Mouse (Mus musculus): ENCODE results near the gene Sgms1. TPM values are rescaled to one million over a fixed set of nuclear protein-coding genes. Genes with fewer than 3 reads are reported as not detected.
A peak's percentile ranks its signal among the peaks of the same experiment; 100 is the strongest.

Gene Sgms1
- polyA plus RNA-seq, 1 experiment from 2014 or later = 36.7 TPM

- Histone ChIP-seq H3K27ac (no peak overlapping the region), H3K4me2 (no peak overlapping the region), H3K4me1 (replicated peaks) (no peaks in the 10 kb centered on the region), H3K4me3 (no peak overlapping the region), H3K9ac (no peak overlapping the region), H3K27me3 (no peaks in the 10 kb centered on the region), H3K36me3 (peaks cover 8% of the 10 kb centered on the region; the same call in 1 of the 2 replicates), H3K9me3 (replicated peaks) (no peaks in the 10 kb centered on the region)
- WGBS = 81% methylated on average over 6 of the region's 6 CpGs
- no peak for ATAC-seq (replicated peaks; ENCODE audit: insufficient number of reproducible peaks, insufficient read depth, low FRiP score, low read depth)
Measured at GRCm38 (mm10) chr19:32117484-32118018, 272.0 kb downstream of the Sgms1 start.

DNA sequence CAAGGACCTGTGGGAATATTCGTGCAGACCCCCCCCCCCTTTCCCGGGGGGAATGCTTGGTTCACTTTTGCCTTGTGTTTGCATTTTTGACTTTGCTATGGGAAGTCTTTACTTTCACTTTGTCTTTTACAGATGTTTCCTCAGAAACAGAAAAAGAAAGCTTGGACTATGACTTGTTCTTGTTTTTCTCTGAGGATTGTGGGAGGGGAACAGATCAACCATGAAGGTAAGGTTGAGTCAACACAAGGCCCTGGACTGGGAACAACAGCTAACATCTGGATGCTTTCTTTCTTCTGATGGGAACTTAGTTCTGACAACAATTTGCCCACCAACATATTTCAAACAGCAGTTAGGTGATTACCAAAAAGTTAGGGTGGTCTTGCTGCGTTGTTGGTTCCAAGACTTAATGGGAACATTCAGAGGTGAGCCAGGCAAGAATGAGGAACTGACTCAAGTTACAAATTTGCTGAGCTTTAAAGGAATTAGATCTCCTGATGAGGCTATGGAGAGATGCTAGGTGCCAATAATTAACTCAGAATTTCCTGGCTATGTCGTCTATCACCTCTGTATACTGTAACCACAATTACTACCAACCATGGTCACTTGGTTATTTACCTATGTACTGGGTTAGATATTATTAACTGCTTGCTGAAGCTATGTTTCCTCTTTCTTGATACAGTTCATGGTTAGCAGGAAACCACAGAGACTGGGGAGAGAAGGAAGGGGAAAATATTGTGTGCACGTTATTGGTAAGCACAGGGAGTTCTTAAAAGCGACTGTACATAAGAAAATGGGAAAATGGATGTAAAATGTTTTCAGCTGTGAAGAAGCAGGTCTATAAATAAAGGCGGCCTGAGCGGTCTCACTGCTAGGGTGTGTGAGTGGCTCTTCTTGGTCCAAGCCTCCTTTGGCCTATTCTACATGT is 277.4 kb downstream of the Sgms1 start:
- ATAC-seq (replicated peaks; ENCODE audit: insufficient number of reproducible peaks, insufficient read depth, low FRiP score, low read depth) = no peak
- Histone ChIP-seq H3K36me3 (no peaks in the 10 kb centered on the region), H3K9ac (no peak overlapping the region), H3K4me1 (replicated peaks) (peaks cover 13% of the 10 kb centered on the region), H3K27ac (no peak overlapping the region), H3K4me3 (no peak overlapping the region), H3K27me3 (no peaks in the 10 kb centered on the region), H3K4me2 (no peak overlapping the region), H3K9me3 (replicated peaks) (no peaks in the 10 kb centered on the region)
- WGBS = 70% methylated on average over 8 of the region's 8 CpGs

DNA sequence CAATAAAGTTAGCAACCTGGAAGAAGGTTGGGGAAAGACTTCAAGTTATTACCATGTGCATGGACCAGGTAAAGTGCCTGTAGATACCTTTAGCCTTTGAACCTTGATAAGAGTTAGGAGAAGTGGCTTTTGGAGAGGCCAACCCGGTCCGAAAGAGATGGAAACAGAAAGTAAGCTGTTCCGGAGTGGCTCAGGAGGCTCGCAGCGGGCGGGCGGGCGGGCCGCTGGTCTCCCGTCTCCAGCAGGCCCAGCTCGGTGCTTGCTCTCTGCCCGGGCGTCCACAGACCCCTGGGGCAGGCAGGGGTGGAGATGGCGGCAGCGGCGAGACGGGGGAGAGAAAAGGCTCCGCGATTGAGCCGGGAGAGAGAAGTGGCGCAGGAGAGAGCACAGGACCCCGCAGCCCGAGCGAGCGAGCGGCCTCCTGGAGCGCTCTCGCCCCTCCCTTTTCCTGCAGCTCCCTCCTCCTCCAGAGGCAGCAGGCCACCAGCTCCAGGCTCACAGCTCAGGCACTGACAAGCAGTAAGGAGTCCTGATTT is 281.7 kb downstream of the Sgms1 start, which contains the start of gene Asah2:
Asah2 (minus strand) TSS at position 441 of the 536 bp plus-strand sequence.
- H3K27me3 ChIP-seq = no peaks in the 10 kb centered on the region
- ATAC-seq (replicated peaks; ENCODE audit: insufficient number of reproducible peaks, insufficient read depth, low FRiP score, low read depth) = peak; percentile 90
- H3K4me3 ChIP-seq = peak within 1 kb of the TSS; percentile 71
- H3K36me3 ChIP-seq = no peaks in the 10 kb centered on the region
- no peaks in the 10 kb centered on the region for H3K9me3 ChIP-seq (replicated peaks)
- 0% methylated on average over 28 of the region's 28 CpGs for WGBS
- H3K4me2 ChIP-seq = peak within 1 kb of the TSS; percentile 59
- H3K9ac ChIP-seq = peak within 1 kb of the TSS; percentile 87
- H3K4me1 ChIP-seq (replicated peaks) = peaks cover 22% of the 10 kb centered on the region
- H3K27ac ChIP-seq = peak within 1 kb of the TSS; percentile 98

- no peaks in the 10 kb centered on the region for H3K36me3 ChIP-seq
- peak; percentile 56 for ATAC-seq (replicated peaks; ENCODE audit: insufficient number of reproducible peaks, insufficient read depth, low FRiP score, low read depth)
- H3K4me3 ChIP-seq = peak overlapping the region; percentile 71
- WGBS = 72% methylated on average over 2 of the region's 2 CpGs
- H3K4me1 ChIP-seq (replicated peaks) = peaks cover 27% of the 10 kb centered on the region
- H3K27me3 ChIP-seq = no peaks in the 10 kb centered on the region
- no peak overlapping the region for H3K9ac ChIP-seq
- peak overlapping the region; percentile 98 for H3K27ac ChIP-seq
- peak overlapping the region; percentile 59 for H3K4me2 ChIP-seq
- no peaks in the 10 kb centered on the region for H3K9me3 ChIP-seq (replicated peaks)
Measured at GRCm38 (mm10) chr19:32106750-32107149, 282.8 kb downstream of the Sgms1 start.

DNA sequence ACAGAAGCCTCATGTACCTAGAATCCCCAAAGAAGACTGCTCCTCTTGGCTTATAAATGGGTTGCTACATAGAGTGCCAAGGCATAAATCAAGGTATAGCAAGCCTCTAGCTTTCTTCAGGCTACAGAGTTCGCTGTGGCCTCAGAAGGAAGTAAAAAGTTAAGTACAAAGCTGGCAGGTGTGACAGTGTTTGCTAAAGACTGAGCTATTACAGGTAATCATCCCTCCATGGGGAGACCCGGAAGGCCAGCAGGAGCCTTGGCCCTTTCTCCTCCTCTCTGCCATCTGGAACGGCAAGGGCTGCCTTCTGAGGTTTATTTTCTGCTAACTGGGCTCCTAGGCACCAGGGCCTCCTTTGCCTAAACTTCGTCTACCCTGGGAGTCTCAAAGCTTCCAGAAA is 285.3 kb downstream of the Sgms1 start:
- peaks cover 17% of the 10 kb centered on the region; the same call in 1 of the 2 replicates for H3K4me1 ChIP-seq (replicated peaks)
- H3K27ac ChIP-seq = no peak overlapping the region
- no peak overlapping the region for H3K9ac ChIP-seq
- no peaks in the 10 kb centered on the region for H3K9me3 ChIP-seq (replicated peaks)
- no peak for ATAC-seq (replicated peaks; ENCODE audit: insufficient number of reproducible peaks, insufficient read depth, low FRiP score, low read depth)
- no peak overlapping the region for H3K4me2 ChIP-seq
- WGBS = 74% methylated on average over 4 of the region's 4 CpGs
- no peaks in the 10 kb centered on the region for H3K27me3 ChIP-seq
- H3K4me3 ChIP-seq = no peak overlapping the region
- no peaks in the 10 kb centered on the region for H3K36me3 ChIP-seq

GRCm38 (mm10) chr19:32102976-32103300 is 286.6 kb downstream of the Sgms1 start:
- no peak for ATAC-seq (replicated peaks; ENCODE audit: insufficient number of reproducible peaks, insufficient read depth, low FRiP score, low read depth)
- Histone ChIP-seq H3K4me2 (peak overlapping the region; percentile 42), H3K36me3 (no peaks in the 10 kb centered on the region), H3K27ac (no peak overlapping the region), H3K4me3 (peak overlapping the region; percentile 19), H3K9me3 (replicated peaks) (no peaks in the 10 kb centered on the region), H3K9ac (no peak overlapping the region), H3K4me1 (replicated peaks) (peaks cover 17% of the 10 kb centered on the region; the same call in 1 of the 2 replicates), H3K27me3 (no peaks in the 10 kb centered on the region)
- WGBS = 18% methylated on average over 9 of the region's 9 CpGs

DNA sequence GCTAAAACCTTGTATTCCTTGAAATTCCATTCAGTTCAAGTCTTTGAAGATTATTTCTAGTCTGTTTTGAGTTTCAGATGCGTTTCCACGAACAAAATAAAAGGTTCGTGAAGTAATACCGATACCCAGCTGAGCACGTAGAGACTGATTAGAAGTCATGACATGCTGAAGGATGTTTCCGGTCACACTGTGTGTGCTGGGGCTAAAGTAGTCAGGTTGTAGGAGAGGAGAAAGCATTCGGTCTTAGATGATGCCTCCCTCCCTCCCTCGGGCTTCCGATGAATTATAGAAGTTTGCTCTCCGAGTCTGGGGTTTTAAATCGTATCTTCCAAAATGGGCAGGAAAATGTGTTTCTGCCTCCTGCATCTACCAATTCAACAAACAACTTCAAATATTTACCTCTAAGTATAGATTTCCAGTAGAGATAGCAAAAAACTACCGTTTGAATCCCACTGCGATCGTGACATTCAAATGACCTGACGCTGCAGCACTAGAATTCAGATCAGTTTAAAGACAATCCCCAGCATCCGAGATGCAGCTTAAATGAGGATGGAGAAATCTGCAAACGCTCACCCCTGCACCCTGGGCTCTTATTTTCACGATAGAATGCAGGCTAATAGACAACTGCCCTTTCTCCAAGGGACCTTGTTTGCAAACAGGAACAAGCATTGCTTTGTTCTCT is 287.1 kb downstream of the Sgms1 start:
- H3K4me3 ChIP-seq = peak overlapping the region; percentile 19
- H3K36me3 ChIP-seq = no peaks in the 10 kb centered on the region
- 32% methylated on average over 18 of the region's 18 CpGs for WGBS
- H3K9ac ChIP-seq = no peak overlapping the region
- no peaks in the 10 kb centered on the region for H3K27me3 ChIP-seq
- ATAC-seq (replicated peaks; ENCODE audit: insufficient number of reproducible peaks, insufficient read depth, low FRiP score, low read depth) = no peak
- no peaks in the 10 kb centered on the region for H3K9me3 ChIP-seq (replicated peaks)
- H3K27ac ChIP-seq = no peak overlapping the region
- H3K4me1 ChIP-seq (replicated peaks) = peaks cover 17% of the 10 kb centered on the region; the same call in 1 of the 2 replicates
- H3K4me2 ChIP-seq = peak overlapping the region; percentile 42

DNA sequence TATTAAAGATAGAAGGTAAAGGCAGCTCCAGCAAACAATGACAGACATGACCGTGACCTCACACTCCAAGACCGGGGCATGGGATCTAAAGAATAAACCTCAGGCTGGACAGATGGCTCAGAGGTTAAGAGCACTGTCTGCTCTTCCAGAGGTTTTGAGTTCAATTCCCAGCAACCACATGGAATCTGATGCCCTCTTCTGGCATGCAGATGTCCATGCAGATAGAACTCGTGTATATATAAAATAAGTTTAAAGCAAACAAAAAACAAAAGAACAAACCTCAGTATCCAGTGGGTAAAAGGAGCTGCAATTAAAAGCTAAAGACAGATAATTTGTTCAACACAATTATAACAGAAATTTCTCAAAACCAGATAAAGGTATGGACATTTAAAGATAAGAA is 290.9 kb downstream of the Sgms1 start:
- H3K9me3 ChIP-seq (replicated peaks) = no peaks in the 10 kb centered on the region
- H3K27ac ChIP-seq = no peak overlapping the region
- H3K27me3 ChIP-seq = no peaks in the 10 kb centered on the region
- ATAC-seq (replicated peaks; ENCODE audit: insufficient number of reproducible peaks, insufficient read depth, low FRiP score, low read depth) = no peak
- H3K4me1 ChIP-seq (replicated peaks) = peaks cover 9% of the 10 kb centered on the region; the same call in 1 of the 2 replicates
- WGBS = 77% methylated on average over 3 of the region's 3 CpGs
- H3K36me3 ChIP-seq = no peaks in the 10 kb centered on the region
- H3K4me2 ChIP-seq = no peak overlapping the region
- H3K9ac ChIP-seq = no peak overlapping the region
- H3K4me3 ChIP-seq = no peak overlapping the region

- Histone ChIP-seq H3K36me3 (no peaks in the 10 kb centered on the region), H3K27me3 (no peaks in the 10 kb centered on the region), H3K27ac (no peak overlapping the region), H3K4me1 (replicated peaks) (no peaks in the 10 kb centered on the region), H3K9ac (no peak overlapping the region), H3K4me2 (no peak overlapping the region), H3K4me3 (no peak overlapping the region), H3K9me3 (replicated peaks) (no peaks in the 10 kb centered on the region)
- 83% methylated on average over 4 of the region's 4 CpGs for WGBS
- ATAC-seq (replicated peaks; ENCODE audit: insufficient number of reproducible peaks, insufficient read depth, low FRiP score, low read depth) = no peak
Measured at GRCm38 (mm10) chr19:32092358-32092757, 297.2 kb downstream of the Sgms1 start.

DNA sequence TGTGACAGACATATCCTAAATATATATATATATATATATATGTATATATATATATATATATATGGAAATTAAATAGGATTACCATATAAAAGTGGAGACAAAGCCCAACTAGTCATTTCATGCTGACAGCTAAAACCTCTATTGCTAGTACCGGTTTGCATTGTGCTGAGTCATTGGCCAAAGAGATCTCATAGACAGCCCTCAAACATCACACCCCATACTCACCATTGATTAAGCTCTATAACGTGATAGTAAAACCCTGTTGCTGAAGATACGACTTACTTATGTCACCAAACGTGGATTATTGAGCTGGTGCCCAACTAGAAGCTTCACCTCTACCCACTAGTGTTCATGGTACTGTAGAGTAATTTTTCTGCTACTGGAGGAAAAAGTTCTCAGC is 298.7 kb downstream of the Sgms1 start:
- WGBS = 84% methylated on average over 4 of the region's 4 CpGs
- ATAC-seq (replicated peaks; ENCODE audit: insufficient number of reproducible peaks, insufficient read depth, low FRiP score, low read depth) = no peak
- no peak overlapping the region for H3K4me2 ChIP-seq
- H3K27ac ChIP-seq = no peak overlapping the region
- no peak overlapping the region for H3K4me3 ChIP-seq
- H3K36me3 ChIP-seq = no peaks in the 10 kb centered on the region
- H3K9me3 ChIP-seq (replicated peaks) = no peaks in the 10 kb centered on the region
- no peaks in the 10 kb centered on the region for H3K4me1 ChIP-seq (replicated peaks)
- no peaks in the 10 kb centered on the region for H3K27me3 ChIP-seq
- H3K9ac ChIP-seq = no peak overlapping the region

GRCm38 (mm10) chr19:32088570-32088969 is 300.9 kb downstream of the Sgms1 start:
- WGBS = 74% methylated on average over 1 of the region's 1 CpGs
- no peak overlapping the region for H3K9ac ChIP-seq
- no peak overlapping the region for H3K4me3 ChIP-seq
- no peak overlapping the region for H3K4me2 ChIP-seq
- H3K9me3 ChIP-seq (replicated peaks) = no peaks in the 10 kb centered on the region
- no peaks in the 10 kb centered on the region for H3K4me1 ChIP-seq (replicated peaks)
- H3K27me3 ChIP-seq = no peaks in the 10 kb centered on the region
- no peak for ATAC-seq (replicated peaks; ENCODE audit: insufficient number of reproducible peaks, insufficient read depth, low FRiP score, low read depth)
- H3K36me3 ChIP-seq = no peaks in the 10 kb centered on the region
- no peak overlapping the region for H3K27ac ChIP-seq
